Mouse (Mus musculus): ENCODE data around the gene Srrm4. TPM values are rescaled to one million over a fixed set of nuclear protein-coding genes. Genes with fewer than 3 reads are reported as not detected.

The Srrm4 gene
- polyA plus RNA-seq, 1 experiment from 2014 or later = 0.33 TPM

DNA sequence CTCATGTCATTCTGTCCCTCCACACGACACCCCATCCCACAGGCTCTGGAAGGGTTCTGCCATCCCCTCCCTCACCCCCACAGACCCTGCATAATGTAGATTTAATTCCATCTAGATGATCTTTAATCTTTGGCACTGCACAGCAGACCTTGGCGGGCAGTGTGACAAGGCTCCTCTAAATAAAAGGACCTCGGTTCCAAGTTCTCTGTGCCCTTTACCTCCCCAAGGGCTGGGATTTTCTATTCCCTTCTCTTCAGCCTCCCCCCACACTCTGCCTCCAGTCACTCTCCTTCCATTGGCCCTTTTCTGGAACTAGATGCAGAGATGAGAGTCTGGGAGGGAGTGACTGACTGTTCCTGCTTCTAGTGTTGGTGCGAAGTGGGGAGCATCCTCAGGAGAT, 202.3 kb downstream of the Srrm4 start:
- Histone ChIP-seq H3K27me3 (ENCODE audit: insufficient read depth, low read length) (no peaks in the 10 kb centered on the region), H3K36me3 (ENCODE audit: insufficient read depth, low read length) (no peaks in the 10 kb centered on the region), H3K4me1 (replicated peaks; ENCODE audit: insufficient read depth, low read length) (no peaks in the 10 kb centered on the region), H3K9ac (ENCODE audit: low read depth, low read length) (no peak overlapping the region), H3K4me2 (ENCODE audit: low read length) (no peak overlapping the region), H3K9me3 (replicated peaks; ENCODE audit: low read length) (no peaks in the 10 kb centered on the region), H3K4me3 (replicated peaks; ENCODE audit: low read depth, low read length) (no peak overlapping the region), H3K27ac (no peak overlapping the region)
- DNase-seq (ENCODE audit: low spot score) (no peak), ATAC-seq (replicated peaks; ENCODE audit: low FRiP score, low read depth) (no peak)
- WGBS = 72% methylated on average over 4 of the region's 4 CpGs
- no peak for TF ChIP-seq CTCF (IDR thresholded peaks at IDR 0.05; ENCODE audit: low read depth)

Other genes starting within 250 kb of the Srrm4 start
- gene Hspb8, start 169.0 kb downstream of the Srrm4 start, polyA plus RNA-seq (2015; fragmentation: Nextera tagmentation; extraction: Ambion mirVana) = 4.3 and 5.0 TPM in 2 replicates

Data from kidney, postnatal 0 days (tissue).